Mouse (Mus musculus) embryo, embryonic 10 days (tissue): ENCODE data around the gene Gm12830.

Experiments
- DNase-seq: peaks from one replicate; pipeline ENCODE4 v3.0.0-alpha.2; 2015; ENCODE audit warnings: low spot score

Gene Gm12830

GRCm38 (mm10) chr4:114821567-114822192, at the start of gene Gm12830:
Gene Gm12830, plus strand, starts transcription at chr4:114821722.
- peak; percentile 86 for DNase-seq

DNA sequence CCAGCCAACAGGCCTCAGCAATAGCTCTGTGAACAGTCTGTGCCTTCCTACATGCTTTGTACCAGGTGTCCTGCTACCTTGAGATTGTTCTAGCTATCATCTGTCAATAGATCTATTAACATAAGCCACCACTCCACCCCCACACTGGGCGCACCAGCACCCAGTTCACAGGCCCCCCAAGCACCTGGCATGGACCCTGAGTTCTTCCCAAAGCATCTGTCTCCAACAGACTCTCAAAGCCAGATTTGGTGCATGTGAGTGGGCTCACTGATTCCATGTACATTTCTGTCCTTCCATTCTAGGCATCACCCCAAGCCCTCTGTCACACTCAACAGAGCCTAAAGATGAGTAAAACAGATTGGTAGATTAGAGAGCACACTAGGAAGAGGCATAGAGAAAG, 48.2 kb upstream of the Gm12830 start:
- DNase-seq, result no peak

DNA sequence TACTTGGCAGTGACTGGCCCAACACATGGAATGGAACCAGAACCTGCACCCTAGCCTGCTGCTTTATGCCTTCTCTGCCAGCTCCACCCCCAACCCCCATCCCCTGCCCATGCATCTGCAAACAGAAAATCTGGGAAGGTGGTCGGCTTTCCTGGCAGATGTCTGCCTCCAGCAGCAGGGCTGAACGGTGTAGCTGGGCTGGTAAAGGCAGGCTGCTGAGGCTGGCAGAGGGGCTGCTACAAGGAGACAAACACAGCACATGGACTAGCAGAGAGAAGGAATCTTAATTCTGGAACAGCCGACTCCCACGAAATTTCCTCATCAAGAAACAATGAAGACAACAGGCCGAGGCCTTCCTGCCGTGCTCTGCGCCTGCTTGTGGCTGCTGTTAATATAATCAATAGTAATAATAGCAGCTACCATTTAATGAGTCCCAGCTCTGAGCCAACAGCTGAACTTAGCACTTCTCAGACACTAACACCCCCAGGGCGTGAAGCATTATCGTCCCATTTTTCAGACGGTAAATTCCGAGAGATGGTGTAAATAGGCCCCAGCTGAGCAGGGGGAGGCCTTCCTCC, 43.8 kb upstream of the Gm12830 start:
- DNase-seq, result no peak

- peak; percentile 42 for DNase-seq
These were observed 42.6 kb upstream of the Gm12830 start for GRCm38 (mm10) chr4:114778716-114779474.

GRCm38 (mm10) chr4:114779475-114779757, 42.1 kb upstream of the Gm12830 start:
- DNase-seq, result no peak

DNA sequence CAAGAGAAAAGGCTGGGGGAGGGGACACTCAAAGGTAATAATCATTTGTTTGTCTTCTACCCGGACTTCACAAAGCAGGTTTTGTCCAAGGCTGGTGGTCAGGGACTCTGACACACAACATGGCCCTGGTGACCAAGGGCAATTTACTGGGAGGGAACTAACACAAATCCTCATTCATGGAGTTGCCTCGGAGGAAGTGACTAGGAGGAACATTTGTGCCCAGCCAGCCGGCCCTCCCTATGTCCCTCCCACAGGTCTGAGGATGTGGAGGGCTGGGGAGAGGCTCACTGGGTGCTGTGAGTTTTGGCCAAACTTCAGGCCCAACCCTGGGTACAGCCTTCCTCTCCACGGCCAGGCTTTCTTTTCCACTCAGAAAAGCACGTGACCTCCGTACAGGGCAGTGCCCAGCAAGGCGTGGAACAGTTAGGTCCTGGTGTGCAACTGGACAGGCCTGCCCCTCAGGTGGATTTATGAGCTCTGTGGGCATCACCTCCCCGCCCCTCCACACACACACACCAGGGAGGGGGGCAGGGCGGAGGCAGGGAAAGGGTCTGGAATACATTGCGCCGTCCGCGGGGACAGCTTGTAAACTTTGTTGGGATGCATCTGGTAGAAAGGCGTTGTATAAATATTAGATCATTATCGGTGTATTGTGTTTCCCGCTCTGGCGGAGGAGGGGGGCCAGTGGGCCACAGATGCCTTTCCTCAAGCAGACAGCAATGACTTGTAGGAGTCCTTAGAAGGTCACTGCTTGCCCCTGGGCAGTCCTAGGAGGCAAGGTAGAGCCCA, 41.6 kb upstream of the Gm12830 start:
- peak; percentile 64 for DNase-seq

- DNase-seq, result no peak
These were observed 38.7 kb upstream of the Gm12830 start for GRCm38 (mm10) chr4:114782851-114783250.

DNA sequence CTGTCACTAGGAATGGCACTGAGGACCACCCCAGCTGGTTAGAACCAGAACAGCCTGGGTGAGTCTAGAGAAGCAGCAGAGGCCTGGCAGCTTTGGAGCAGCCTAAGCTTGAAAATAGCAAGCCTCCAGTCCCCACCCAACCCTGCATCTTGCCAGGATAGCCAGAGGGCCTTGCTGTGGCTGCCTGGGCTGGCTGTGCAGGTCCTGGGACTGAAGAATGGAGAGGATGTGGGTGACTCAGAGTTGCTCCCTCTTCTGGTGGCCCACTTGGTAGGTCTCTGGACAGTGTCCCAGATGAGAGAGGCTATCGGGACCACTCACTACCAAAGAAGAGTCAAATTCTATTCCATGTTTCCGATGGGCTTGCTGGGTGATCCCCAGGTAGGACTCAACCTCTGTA, 36.8 kb upstream of the Gm12830 start:
- no peak for DNase-seq

DNA sequence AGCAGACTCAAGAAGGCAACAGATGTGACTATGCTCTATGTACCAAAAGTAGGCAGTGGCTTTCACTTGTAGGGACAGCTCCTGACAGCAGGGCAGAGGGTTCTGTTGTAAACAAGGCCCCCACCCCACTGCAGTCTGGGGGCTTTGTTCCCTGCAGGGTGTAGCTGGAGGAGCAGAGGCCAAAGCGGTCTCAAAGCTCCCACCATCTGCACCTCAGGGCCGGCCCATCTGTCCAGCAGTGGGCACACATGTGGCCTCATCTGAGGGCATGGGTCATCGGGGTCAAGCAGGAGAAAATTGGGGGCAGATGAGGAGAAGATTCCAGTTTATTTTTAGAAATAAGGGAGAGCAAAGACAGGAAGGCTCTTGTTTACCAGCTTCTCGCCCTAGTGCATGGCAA, 32.7 kb upstream of the Gm12830 start:
- DNase-seq, result peak; percentile 67

GRCm38 (mm10) chr4:114791650-114792049, 29.9 kb upstream of the Gm12830 start:
- peak; percentile 13 for DNase-seq

- no peak for DNase-seq
These were observed 27.7 kb upstream of the Gm12830 start for GRCm38 (mm10) chr4:114793836-114794235.

GRCm38 (mm10) chr4:114797254-114797914, 24.1 kb upstream of the Gm12830 start:
- no peak for DNase-seq

DNA sequence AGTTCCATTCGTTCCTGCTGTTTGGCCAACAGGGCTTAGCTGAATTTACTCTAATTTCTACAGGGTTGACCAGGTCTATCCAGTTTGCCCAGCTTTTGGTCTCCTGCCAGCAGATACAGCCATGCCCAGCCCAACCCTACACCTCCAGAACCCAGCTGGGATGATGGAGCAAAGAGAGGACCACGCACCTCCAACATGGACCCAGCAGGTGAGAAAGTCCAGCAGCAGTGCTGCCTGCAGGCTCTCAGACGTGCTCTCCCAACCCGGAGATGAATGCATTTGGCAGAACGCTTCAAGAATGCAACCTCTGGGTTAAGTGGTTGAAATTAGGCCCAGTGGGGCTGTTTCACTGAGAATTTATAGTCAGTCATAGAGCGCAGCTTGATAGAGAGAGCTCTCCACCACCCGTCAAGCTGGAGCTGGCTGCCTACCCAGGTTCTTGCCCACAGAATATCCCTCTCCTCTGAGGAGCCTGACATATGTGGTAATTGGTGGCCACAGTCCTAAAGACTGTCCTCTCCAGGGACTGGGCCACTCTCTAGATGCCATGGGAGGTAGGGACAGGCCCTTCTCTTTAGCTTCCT, 23.4 kb upstream of the Gm12830 start:
- DNase-seq, result no peak

DNA sequence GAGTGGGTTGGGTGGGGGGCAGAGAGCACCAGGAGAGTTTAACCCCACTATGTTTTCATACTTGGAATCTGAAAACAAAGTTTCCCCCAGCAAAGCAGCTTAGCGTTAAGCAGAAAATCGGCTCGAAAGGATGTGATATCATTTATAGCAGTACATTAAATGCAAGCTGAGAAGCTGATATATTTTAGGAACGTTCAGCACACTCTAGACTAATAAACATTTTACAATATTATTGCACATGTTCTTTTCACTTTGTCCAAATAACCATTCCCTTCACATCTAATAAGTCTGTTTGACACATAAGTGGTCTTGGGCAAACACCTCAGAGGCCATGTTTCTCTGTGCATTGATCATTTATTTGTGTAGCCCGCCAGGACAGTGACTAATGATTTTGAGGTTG, 17.4 kb upstream of the Gm12830 start:
- DNase-seq, result no peak

DNA sequence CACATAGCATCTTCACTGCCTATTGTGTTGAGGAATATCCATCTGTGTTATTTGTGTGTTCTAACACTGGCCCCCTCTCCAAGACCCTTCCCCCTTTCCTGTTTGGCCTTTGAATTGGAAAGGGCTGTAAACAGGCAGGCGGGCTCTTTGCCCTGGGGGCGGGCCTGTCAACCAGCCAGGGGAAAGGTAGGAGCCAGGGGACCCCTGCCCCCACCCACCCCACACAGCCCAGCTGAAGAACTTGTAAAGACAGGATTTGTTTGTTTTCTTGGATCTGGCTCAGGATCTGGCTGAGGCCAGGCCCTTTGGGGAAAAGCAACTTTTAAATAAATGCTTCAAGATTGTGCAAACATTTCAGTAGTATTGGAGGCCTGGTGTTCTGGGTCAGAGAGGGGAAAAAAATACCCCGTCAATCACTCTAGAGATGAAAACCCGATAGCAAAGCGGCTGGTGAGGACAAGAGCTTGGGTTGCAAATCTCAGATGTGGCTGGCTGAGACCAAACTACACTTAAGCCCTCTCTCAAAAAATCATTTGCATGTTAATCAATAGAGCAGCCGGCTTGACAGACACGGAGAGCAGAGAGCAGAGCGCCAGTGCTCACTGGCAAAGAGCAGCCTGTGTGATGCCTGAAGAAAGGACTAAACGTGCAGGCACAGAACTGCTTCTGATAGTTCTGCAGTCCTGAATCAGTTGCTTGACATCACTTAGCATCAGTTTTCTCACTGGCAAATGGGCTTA, 2.4 kb upstream of the Gm12830 start:
- peak; percentile 45 for DNase-seq

DNA sequence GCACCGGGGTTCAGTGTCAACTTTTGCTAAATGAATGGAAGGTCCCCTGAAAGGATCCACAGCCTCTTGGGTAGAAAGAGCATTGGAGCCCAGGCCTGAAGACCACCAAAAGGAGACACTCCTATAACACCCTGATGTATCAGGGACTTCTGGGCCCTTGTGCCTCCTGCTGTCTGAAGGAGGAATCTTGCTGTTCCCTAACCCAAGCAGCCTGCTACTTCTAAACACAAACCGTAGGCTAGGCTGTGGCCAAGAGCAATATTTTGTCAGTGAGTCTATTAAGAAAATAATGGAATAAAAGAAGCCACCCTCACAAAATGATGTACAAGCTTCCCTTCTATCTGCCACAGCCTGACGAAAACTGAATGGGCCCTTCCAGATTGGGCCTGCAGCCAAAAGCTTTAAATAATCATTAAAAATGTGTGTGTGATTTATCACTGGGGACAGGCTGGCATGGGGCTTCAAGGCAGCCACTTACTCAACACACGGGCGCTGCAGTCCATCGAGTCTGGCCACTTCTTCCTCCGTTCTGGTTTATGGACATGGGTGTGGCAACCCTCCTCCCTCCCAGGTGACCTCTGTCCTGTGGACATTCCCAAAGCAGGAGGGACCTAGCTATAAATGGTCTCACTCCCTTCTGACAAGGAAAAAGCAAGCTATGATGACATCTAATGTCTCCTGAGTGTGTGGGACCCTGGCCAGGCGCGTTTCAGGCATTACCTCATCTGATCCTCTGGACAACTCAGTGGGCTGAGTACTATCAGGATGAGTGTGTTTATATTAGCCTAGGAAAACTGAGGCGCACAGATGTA, 13.5 kb downstream of the Gm12830 start:
- DNase-seq, result no peak

DNA sequence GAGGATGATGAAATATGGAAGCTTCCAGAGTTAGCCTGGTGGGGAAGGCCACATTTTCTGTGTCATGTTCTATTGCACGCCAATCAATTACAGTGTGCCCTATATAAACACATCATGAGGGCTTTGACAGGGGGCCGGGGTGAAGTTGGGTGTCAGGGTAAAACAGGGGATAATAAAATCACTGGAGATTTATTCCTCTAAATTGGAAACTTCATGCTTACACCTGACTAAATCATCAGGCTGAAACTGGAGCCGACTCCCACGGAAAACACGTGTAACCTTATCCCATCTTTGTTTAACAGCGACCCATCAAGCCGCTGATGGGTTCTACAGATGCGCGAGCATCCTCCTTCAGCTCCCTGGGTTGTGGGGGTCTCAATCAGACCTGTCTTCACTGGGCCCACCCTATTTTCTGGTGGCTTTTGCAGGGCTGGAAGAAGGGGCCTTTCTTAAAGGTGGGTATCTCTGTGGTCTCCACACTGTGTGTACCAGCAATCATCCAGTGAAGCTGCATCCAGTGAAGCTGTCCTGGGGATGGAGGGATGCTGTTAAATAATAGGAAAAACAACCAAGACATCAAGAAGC, 19.9 kb downstream of the Gm12830 start:
- peak; percentile 49 for DNase-seq

GRCm38 (mm10) chr4:114842376-114842960, 20.9 kb downstream of the Gm12830 start:
- DNase-seq, result peak; percentile 73

DNA sequence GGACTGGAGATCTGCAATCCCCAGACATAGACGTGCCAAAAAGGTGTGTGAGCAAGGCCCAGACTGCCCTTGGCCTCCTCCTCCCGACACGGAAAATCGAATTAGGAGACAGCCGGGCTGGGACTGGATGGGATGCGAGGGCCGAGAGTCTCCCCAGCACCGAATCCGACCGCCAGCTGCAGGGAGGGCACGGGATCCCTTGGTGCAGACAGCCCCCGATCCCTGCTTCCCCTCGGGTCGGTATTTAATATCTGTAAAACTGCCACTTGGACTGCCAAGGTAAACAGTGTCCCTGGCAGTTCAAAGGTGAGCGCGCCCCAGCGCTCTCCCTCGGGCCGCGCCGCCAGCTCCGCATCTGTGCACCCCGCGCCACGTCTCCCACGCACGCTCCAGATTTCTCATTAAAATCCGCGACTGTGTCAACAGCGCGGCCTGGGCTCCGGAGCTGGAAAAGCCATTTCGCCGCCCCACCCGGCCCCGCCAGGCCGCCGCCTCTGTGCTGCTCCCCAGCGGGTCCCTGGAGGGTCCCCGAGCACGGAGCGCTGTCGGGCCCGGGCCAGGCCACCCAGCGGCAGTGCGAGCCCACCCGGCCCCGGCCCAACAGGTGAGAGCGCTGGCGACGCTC, 21.7 kb downstream of the Gm12830 start:
- peak; percentile 59 for DNase-seq
